Mouse (Mus musculus): ENCODE measurements around the gene Rmnd1.

Gene Rmnd1

DNA sequence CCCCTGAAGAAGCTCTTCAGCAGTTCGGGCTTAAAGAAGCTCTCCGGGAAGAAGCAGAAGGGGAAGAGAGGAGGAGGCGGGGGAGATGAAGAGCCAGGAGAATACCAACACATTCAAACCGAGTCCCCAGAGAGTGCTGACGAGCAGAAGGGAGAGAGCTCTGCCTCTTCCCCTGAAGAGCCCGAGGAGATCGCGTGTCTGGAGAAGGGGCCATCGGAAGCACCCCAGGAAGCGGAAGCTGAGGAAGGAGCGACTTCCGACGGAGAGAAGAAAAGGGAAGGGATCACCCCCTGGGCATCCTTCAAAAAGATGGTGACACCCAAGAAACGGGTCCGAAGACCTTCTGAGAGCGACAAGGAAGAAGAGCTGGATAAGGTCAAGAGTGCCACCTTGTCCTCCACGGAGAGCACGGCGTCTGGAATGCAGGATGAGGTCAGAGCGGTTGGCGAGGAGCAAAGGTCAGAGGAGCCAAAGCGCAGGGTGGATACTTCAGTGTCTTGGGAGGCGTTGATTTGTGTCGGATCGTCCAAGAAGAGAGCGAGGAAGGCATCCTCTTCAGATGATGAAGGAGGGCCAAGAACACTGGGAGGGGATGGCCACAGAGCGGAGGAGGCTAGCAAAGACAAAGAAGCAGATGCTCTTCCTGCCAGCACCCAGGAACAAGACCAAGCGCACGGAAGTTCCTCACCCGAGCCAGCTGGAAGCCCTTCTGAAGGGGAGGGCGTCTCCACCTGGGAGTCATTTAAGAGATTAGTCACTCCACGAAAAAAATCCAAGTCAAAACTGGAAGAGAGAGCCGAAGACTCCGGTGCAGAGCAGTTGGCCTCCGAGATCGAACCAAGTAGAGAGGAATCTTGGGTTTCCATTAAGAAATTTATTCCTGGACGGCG lies 77.6 kb downstream of the Rmnd1 start:
- DNase-seq (ENCODE audit: low read depth) = no peak

Data from naive thymus-derived CD4-positive, alpha-beta T cell, adult 2 months (primary cell).